Mouse (Mus musculus) forebrain, embryonic 14.5 days (tissue): ENCODE results near the gene Nvl. TPM values are rescaled to one million over a fixed set of nuclear protein-coding genes. Genes with fewer than 3 reads are reported as not detected.

Experiments used
- ATAC-seq: fragments of 200-750 bp; cut with Nextera tagmentation; 2 replicates; pipeline ENCODE4 v1.8.0; 2017; ENCODE audit warnings: mild to moderate bottlenecking, moderate library complexity
- DNase-seq: peaks from one replicate; pipeline ENCODE4 v3.0.0-alpha.2; 2015; ENCODE audit warnings: low spot score
- H3K27ac ChIP-seq: fragments of 300-500 bp; sonication (generic); 2 replicates; pipeline ENCODE4 v1.5.1; 2014; ENCODE audit warnings: low read depth, mild to moderate bottlenecking, control low read depth, low read length, moderate library complexity
- H3K27me3 ChIP-seq: fragments of 300-500 bp; sonication (generic); replicated peaks from 2 replicates; pipeline ENCODE4 v1.6.1; 2014; ENCODE audit warnings: low read length, control low read depth, mixed read lengths; ENCODE audit not compliant: control insufficient read depth, insufficient read depth
- H3K36me3 ChIP-seq: fragments of 300-500 bp; sonication (generic); 2 replicates; pipeline ENCODE4 v1.6.1; 2014; ENCODE audit warnings: low read length, control low read depth; ENCODE audit not compliant: control insufficient read depth, insufficient read depth
- H3K4me1 ChIP-seq: fragments of 300-500 bp; sonication (generic); 2 replicates; pipeline ENCODE4 v1.6.1; 2014; ENCODE audit warnings: antibody characterized with exemption, low read length, control low read depth; ENCODE audit not compliant: control insufficient read depth, insufficient read depth
- H3K4me2 ChIP-seq: fragments of 300-500 bp; sonication (generic); 2 replicates; pipeline ENCODE4 v1.6.1; 2014; ENCODE audit warnings: mild to moderate bottlenecking, control low read depth, low read length
- H3K4me3 ChIP-seq: fragments of 300-500 bp; sonication (generic); 2 replicates; pipeline ENCODE4 v1.5.1; 2014; ENCODE audit warnings: low read depth, low read length, control low read depth
- H3K9ac ChIP-seq: fragments of 300-500 bp; sonication (generic); 2 replicates; pipeline ENCODE4 v1.6.1; 2014; ENCODE audit warnings: mild to moderate bottlenecking, low read length, control low read depth, moderate library complexity
- H3K9me3 ChIP-seq: fragments of 300-500 bp; sonication (generic); replicated peaks from 2 replicates; pipeline ENCODE4 v1.6.1; 2016; ENCODE audit warnings: low read length, control low read depth, mixed read lengths; ENCODE audit not compliant: control insufficient read depth
- WGBS: fragments of 180-500 bp; shearing (Covaris S2); extraction: QIAGEN DNeasy Blood & Tissue Kit; methylation state at CpG from one replicate; pipeline ENCODE4 v1.1.7; 2014; 5-methylcytosine and 5-hydroxymethylcytosine counted together
- polyA plus RNA-seq: library from polyadenylated mRNA; unstranded; fragments of >200 nt; fragmentation: Nextera tagmentation; extraction: Ambion mirVana; gene quantifications from 2 replicates; pipeline ENCODE4 v1.2.1, GENCODE M21; 2014

The Nvl gene
- polyA plus RNA-seq, 1 experiment from 2014 or later, result 28.8 TPM

GRCm38 (mm10) chr1:181124145-181124544 lies 19.9 kb downstream of the Nvl start:
- ATAC-seq, result no peak
- no peak overlapping the region for H3K9ac ChIP-seq

GRCm38 (mm10) chr1:181117112-181117511 lies 26.9 kb downstream of the Nvl start:
- Histone ChIP-seq H3K4me2 (no peak overlapping the region), H3K9ac (no peak overlapping the region), H3K9me3 (no peaks in the 10 kb centered on the region), H3K27me3 (no peaks in the 10 kb centered on the region), H3K4me3 (no peak overlapping the region), H3K36me3 (peaks cover 59% of the 10 kb centered on the region), H3K27ac (no peak overlapping the region), H3K4me1 (no peaks in the 10 kb centered on the region)
- ATAC-seq, result no peak
- 90% methylated on average over 4 of the region's 4 CpGs for WGBS
- no peak for DNase-seq

More at GRCm38 (mm10) chr1:181124145-181124544, 19.9 kb downstream of the Nvl start:
- no peak overlapping the region for H3K4me2 ChIP-seq
- H3K27ac ChIP-seq, result no peak overlapping the region
- H3K4me3 ChIP-seq, result no peak overlapping the region
- H3K27me3 ChIP-seq, result no peaks in the 10 kb centered on the region
- WGBS, result 97% methylated on average over 2 of the region's 2 CpGs
- peaks cover 70% of the 10 kb centered on the region for H3K36me3 ChIP-seq
- H3K9me3 ChIP-seq, result no peaks in the 10 kb centered on the region
- no peak for DNase-seq
- H3K4me1 ChIP-seq, result no peaks in the 10 kb centered on the region

- no peak for DNase-seq
- no peaks in the 10 kb centered on the region for H3K4me1 ChIP-seq
- no peaks in the 10 kb centered on the region for H3K27me3 ChIP-seq
- H3K9me3 ChIP-seq, result no peaks in the 10 kb centered on the region
- no peak overlapping the region for H3K9ac ChIP-seq
- no peak overlapping the region for H3K4me2 ChIP-seq
- no peak overlapping the region for H3K27ac ChIP-seq
- H3K36me3 ChIP-seq, result peaks cover 43% of the 10 kb centered on the region
- 76% methylated on average over 12 of the region's 12 CpGs for whole genome bisulfite sequencing
- no peak for ATAC-seq
- no peak overlapping the region for H3K4me3 ChIP-seq
Measured at GRCm38 (mm10) chr1:181090048-181090447, 54.0 kb downstream of the Nvl start.

GRCm38 (mm10) chr1:181084021-181084420 lies 60.0 kb downstream of the Nvl start:
- H3K4me3 ChIP-seq, result no peak overlapping the region
- no peaks in the 10 kb centered on the region for H3K36me3 ChIP-seq
- no peaks in the 10 kb centered on the region for H3K4me1 ChIP-seq
- no peak overlapping the region for H3K4me2 ChIP-seq
- H3K27ac ChIP-seq, result no peak overlapping the region
- no peaks in the 10 kb centered on the region for H3K27me3 ChIP-seq
- H3K9me3 ChIP-seq, result no peaks in the 10 kb centered on the region
- H3K9ac ChIP-seq, result no peak overlapping the region
- no peak for DNase-seq
- WGBS, result 58% methylated on average over 2 of the region's 2 CpGs
- ATAC-seq, result no peak

- WGBS, result 47% methylated on average over 5 of the region's 5 CpGs
- H3K4me3 ChIP-seq, result no peak overlapping the region
- H3K27me3 ChIP-seq, result no peaks in the 10 kb centered on the region
- DNase-seq (no peak), ATAC-seq (no peak)
- no peak overlapping the region for H3K27ac ChIP-seq
- no peaks in the 10 kb centered on the region for H3K4me1 ChIP-seq
- H3K9me3 ChIP-seq, result no peaks in the 10 kb centered on the region
- H3K9ac ChIP-seq, result no peak overlapping the region
- H3K4me2 ChIP-seq, result no peak overlapping the region
- H3K36me3 ChIP-seq, result no peaks in the 10 kb centered on the region
Measured at GRCm38 (mm10) chr1:181073075-181073474, 70.9 kb downstream of the Nvl start.

- Histone ChIP-seq H3K4me3 (no peak overlapping the region), H3K9ac (no peak overlapping the region), H3K27ac (no peak overlapping the region), H3K4me1 (no peaks in the 10 kb centered on the region), H3K4me2 (no peak overlapping the region), H3K27me3 (no peaks in the 10 kb centered on the region), H3K9me3 (no peaks in the 10 kb centered on the region), H3K36me3 (no peaks in the 10 kb centered on the region)
- DNase-seq, result no peak
- no peak for ATAC-seq
- 72% methylated on average over 11 of the region's 11 CpGs for WGBS
Measured at GRCm38 (mm10) chr1:181069671-181070070, 74.3 kb downstream of the Nvl start.

GRCm38 (mm10) chr1:181068344-181068743 lies 75.7 kb downstream of the Nvl start:
- no peak overlapping the region for H3K9ac ChIP-seq
- DNase-seq, result no peak
- no peaks in the 10 kb centered on the region for H3K36me3 ChIP-seq
- H3K27ac ChIP-seq, result no peak overlapping the region
- no peaks in the 10 kb centered on the region for H3K27me3 ChIP-seq
- H3K9me3 ChIP-seq, result no peaks in the 10 kb centered on the region
- H3K4me3 ChIP-seq, result no peak overlapping the region
- 74% methylated on average over 1 of the region's 1 CpGs for WGBS
- H3K4me1 ChIP-seq, result no peaks in the 10 kb centered on the region
- no peak overlapping the region for H3K4me2 ChIP-seq
- no peak for ATAC-seq

- DNase-seq, result no peak
- 86% methylated on average over 6 of the region's 6 CpGs for WGBS
- Histone ChIP-seq H3K4me2 (no peak overlapping the region), H3K27ac (no peak overlapping the region), H3K4me3 (no peak overlapping the region), H3K4me1 (no peaks in the 10 kb centered on the region), H3K27me3 (no peaks in the 10 kb centered on the region), H3K9ac (no peak overlapping the region), H3K9me3 (no peaks in the 10 kb centered on the region), H3K36me3 (no peaks in the 10 kb centered on the region)
- ATAC-seq, result no peak
Measured at GRCm38 (mm10) chr1:181064648-181065047, 79.4 kb downstream of the Nvl start.

GRCm38 (mm10) chr1:181063991-181064390 lies 80.0 kb downstream of the Nvl start:
- Histone ChIP-seq H3K4me2 (no peak overlapping the region), H3K27me3 (no peaks in the 10 kb centered on the region), H3K9me3 (no peaks in the 10 kb centered on the region), H3K36me3 (no peaks in the 10 kb centered on the region), H3K9ac (no peak overlapping the region), H3K27ac (no peak overlapping the region), H3K4me1 (no peaks in the 10 kb centered on the region), H3K4me3 (no peak overlapping the region)
- ATAC-seq, result no peak
- no peak for DNase-seq
- 74% methylated on average over 2 of the region's 2 CpGs for WGBS
